Mouse (Mus musculus) retina, postnatal 7 days (tissue): ENCODE measurements around the gene Gmppb.

Source experiments
- DNase-seq: peaks from one replicate; pipeline ENCODE4 v3.0.0-alpha.2; 2012; ENCODE audit warnings: low read depth, low spot score

Gene Gmppb

DNA sequence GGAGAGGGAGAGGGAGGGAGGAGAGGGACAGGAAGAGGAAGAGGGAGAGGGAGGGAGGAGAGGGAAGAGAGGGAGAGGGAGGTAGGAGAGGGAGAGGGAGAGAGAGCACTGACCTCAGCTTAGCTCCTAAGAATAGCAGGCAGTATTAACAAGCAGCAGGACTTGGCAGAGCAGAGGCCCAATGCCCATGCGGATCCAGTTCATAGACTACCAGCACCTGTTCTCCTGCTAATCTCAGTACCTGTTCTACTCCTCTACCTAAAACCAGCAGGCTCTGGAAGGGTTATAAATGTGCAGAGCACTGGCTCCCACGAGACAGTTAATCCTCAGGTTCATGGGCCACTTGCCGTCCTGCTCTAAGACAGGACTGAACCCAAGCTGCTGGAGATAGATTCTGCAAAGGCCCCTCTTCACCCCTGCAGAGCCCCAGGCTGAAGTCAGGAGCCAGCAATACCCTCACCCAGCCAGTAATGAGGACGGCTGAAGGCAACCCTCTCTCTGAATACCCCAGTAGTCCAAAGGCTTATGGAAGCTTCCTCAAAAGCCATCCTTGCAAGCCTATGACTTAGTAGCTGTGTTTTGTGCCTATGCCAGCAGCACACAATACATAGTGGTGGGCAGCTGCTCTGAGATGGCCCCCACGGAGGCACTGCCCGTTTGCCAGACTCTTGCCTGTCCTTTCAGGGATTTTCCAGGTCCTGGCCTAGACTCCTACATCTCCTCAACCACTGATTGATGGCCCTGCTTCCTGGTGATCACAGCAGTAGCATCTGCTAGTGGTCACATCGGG lies 24.3 kb downstream of the Gmppb start:
- DNase-seq: no peak

- no peak for DNase-seq
Observed at GRCm38 (mm10) chr9:108080168-108080567, 31.1 kb downstream of the Gmppb start, which contains the start of gene Mst1. Gene Mst1, plus strand, starts transcription at chr9:108080436.

GRCm38 (mm10) chr9:108082549-108082948 lies 33.5 kb downstream of the Gmppb start:
- no peak for DNase-seq

GRCm38 (mm10) chr9:108082988-108083431 lies 34.0 kb downstream of the Gmppb start, which contains the start of gene Rnf123:
Gene Rnf123, minus strand, starts transcription at chr9:108083346.
- DNase-seq: no peak

DNA sequence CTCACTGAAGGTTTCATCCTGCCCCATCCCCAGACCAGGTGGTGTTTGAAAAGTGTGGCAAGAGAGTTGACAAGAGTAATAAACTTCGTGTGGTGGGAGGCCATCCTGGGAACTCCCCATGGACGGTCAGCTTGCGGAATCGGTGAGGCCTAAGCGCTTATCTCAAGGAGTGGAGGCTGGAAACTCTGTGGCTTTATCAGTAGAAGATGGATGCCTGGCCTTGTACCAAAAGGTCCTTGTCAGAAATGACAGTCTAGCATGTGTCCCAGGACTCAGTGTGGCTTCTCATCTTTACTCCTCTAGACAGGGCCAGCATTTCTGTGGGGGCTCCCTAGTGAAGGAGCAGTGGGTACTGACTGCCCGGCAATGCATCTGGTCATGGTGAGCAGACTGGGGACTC lies 34.5 kb downstream of the Gmppb start:
- no peak for DNase-seq

DNA sequence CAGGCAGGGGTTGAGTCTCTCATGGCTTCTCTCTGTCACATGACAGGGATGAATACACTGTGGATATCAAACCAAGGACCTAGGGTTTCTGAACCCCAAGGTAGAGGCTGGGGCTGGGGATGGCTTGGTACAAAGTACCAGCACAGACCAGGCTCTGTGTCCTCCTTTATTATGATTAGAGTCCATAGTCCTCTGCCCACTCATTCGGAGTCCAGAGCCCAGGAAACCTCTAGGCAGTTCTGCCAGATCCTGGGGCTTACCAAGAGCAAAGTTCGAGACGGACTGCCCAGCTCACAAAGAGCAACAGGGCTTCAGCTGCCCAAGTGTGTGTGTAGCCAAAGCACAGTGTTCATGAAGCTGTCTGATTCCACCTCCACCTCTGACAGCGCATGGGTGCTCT lies 36.2 kb downstream of the Gmppb start:
- no peak for DNase-seq

GRCm38 (mm10) chr9:108090611-108091120 lies 41.6 kb downstream of the Gmppb start:
- DNase-seq: no peak

GRCm38 (mm10) chr9:108093586-108093985 lies 44.5 kb downstream of the Gmppb start:
- DNase-seq: no peak

DNA sequence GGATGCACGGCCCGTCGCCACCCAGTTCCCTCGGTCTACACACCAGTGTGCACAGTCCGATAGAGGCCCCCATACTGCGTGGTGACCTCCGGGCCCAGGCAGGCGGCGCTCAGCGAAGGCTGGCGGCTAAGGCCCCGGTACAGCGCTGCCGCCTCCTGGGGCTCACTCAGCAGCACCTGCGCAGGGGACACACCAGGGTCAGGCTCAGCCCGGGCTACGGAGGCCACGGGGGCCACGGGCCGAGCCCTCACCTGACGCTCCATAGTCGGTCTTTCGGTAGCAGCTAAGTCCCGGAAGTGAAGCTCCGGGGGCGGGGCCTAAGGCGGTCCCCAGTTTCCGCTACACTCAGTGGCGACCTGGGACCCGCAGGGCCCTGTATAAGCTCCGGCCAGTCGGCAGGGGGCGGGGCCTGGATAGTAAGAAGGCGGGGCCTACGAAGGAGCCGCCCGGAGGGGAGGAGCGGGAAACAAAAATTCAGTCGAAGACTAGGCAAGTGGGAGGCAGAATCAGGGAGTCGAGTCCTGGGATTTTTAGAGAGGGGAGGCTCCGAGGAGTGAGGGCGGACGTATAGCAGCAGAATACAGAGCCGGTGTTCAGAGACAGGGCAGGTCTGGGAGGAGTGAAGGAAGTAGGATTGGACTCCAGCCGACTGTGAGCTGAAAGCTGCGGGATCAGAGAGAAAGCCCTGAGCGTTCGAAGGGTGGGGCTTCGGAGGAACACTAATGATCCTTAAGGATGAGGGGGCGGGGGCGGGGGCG lies 45.3 kb downstream of the Gmppb start, which contains the start of gene Apeh:
Gene Apeh, minus strand, starts transcription at position 423 of the 758 bp plus-strand sequence.
- DNase-seq: peak; percentile 85

GRCm38 (mm10) chr9:108094998-108095411 lies 46.0 kb downstream of the Gmppb start:
- no peak for DNase-seq

DNA sequence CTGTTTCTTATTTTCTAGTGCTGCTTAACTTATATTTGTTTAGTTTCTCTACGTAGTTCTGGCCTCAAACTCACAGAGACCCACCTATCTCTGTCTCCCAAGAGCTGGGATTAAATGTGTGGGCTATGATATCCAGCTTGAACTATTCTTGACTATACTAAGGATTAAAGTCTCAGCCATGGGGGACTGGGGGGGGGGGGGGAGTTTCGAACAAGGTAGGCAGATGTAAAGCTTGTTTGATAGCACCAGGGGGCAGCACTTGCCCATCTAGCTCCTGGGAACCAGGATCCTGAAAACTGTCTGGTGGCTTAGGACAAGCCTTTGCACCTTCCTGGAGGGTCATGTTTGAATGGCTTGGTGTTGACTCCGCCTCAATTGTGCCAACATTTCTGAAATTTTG lies 46.5 kb downstream of the Gmppb start:
- peak; percentile 58 for DNase-seq

DNA sequence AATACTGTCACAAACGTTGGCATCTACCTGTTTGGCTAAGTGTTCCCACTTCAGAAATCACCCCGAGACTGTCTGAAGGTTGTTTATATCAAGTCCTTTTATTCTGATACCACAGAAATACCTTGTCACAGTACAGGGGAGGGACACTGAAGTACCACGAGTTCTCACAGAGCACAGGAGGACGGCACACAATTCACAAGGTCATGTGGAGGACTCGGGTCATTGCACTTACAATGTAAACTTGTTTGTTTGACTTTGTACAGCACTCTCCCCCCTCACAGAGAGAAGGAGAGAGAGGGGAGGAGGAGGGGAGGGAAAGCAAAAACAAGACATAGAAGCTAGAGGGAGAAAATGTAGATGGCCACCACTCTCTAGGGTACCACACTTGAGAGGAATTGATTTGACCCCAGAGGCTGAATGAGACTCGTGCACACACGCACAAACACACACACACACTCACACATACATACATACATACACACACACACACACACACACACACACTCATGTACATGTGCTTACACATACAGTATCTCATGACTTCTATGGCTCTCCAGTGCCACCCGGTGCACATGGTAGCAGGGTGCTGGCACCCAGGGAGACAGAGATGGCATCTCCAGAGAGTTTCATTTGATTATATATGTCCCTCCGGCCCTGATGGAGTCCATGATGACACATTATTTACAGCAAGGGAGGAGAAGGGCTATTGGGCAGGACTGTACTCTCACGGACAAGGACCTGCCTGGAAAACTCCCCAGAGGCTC lies 47.1 kb downstream of the Gmppb start:
- DNase-seq: no peak

- DNase-seq: no peak
Observed at GRCm38 (mm10) chr9:108099619-108100018, 50.6 kb downstream of the Gmppb start.
